Mouse (Mus musculus) layer of hippocampus, postnatal 36 days (tissue): ENCODE data around the gene Fsip2. TPM values are rescaled to one million over a fixed set of nuclear protein-coding genes. Genes with fewer than 3 reads are reported as not detected.

Experiments
- DNase-seq, 2 experiments: peaks; one replicate each; pipeline ENCODE4 v3.0.0; 2022
- total RNA-seq, 2 experiments: library from RNA; stranded (reverse); gene quantifications; 2 replicates each; pipeline ENCODE4 v1.2.3; 2021

Gene Fsip2
- not detected for total RNA-seq

DNA sequence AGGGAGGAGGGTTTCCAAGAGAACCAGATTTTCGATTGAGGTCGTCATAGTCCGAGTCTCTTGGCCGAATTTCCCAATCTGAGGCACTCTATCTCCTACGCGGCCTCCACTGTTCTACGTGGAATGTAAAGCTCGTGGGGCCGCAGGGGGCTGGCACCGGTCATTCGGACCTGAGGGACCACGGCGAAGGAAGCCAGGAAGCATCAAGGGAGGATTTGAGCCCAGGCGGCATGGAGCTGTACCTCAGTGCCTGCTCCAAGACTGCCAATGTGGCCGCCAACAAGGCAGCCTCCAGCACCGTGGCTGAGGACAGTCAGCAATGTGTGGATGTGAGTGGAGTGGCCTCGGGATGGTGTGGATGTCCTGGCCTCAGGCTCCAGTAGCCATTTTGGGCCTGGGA is at the start of gene Fsip2:
Gene Fsip2, plus strand, starts transcription at position 163 of the 400 bp plus-strand sequence.
- no peak for DNase-seq

DNA sequence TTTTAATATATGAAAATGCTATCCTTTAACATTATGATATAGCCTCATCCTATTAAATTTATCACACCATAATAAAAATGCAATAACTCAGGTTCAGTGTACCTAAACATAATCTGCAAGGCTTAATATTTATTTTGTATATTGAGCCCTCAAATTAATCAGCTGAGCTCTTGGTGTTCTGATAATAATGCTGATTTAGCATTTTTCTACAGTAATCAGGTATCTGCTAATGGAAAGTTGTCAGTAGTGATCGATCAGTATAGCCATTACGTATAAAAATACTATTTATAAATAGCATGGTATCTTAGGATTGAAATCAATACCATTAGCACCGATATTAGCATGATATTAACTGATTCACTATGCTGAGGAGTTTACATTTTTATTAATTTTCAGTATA is 20.0 kb downstream of the Fsip2 start:
- no peak for DNase-seq

DNA sequence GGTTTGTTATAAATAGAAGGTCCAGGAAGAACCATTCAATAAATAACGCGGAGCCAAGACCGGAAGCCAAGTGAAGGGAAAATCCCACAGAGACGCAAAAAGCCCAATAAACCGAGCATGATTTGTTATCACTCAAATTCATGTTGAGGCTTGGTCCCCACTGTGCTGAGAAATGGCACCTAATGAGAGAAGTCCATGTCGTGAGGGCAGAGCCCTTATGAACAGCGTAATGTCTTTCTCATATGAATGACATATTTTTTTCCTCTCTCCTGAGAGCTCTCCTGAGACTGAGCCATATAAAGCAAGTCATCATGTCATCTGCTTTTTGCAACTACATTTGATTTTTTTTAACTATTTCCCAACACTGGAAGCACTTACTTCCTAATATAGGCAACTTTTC is 82.4 kb downstream of the Fsip2 start:
- no peak for DNase-seq

DNA sequence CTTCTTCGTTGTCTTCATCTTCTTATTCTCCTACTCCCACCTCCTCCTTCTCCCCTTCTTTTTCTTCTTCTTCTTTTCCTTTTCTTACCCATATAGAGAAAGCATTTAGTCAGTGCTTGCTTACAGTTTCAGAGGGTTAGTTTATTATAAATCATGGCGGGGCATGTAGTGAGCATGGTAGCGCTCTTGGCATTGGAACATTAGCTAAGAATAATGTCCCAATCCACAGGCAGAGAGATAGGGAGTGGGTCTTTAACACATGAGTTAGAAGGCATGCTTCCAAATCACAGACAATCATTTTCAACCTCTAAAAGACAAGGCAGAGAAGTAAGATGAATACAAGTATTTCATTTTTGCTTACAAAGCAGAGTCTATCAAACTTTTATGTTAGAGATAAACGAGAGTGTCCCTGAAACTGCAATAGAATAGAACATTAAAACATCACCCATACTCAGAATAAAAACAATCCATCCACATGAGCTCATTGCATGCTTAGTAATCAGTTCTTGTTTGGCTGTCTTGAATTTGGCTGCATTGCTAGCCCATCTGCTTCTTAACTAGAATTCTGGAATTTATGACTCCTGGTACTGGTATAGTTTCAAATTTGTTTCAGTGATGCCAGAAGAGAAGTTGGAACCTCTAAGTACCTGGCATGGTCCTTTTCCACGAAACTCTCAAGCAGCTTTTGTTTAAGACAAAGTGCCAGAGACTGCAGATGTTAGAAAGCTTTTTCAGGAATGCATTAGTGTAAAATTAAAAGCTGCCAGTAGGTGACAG is 109.7 kb downstream of the Fsip2 start:
- peak; percentile 7 to 22 for DNase-seq
